Mouse (Mus musculus): Measurements from ENCODE around the gene Tas1r2.

- TF ChIP-seq CTCF (IDR thresholded peaks at IDR 0.05) (no peak), EP300 (IDR thresholded peaks at IDR 0.05) (no peak)
Measured at GRCm38 (mm10) chr4:139653238-139653637, at the start of gene Tas1r2.

Measured in lung, postnatal 0 days (tissue).